Mouse (Mus musculus) gastrocnemius, postnatal 10 days (tissue): ENCODE results near the gene Lrrc74a. TPM values are rescaled to one million over a fixed set of nuclear protein-coding genes. Genes with fewer than 3 reads are reported as not detected.

ENCODE experiments used
- DNase-seq: peaks from one replicate; pipeline ENCODE4 v3.0.0; 2021; ENCODE audit warnings: mixed read lengths
- total RNA-seq, 2 experiments: library from RNA; stranded (reverse); gene quantifications; 2 replicates each; pipeline ENCODE4 v1.2.3; 2021

Gene Lrrc74a
- total RNA-seq, 2 experiments from 2014 or later: not detected

GRCm38 (mm10) chr12:86786149-86787019, 52.2 kb downstream of the Lrrc74a start:
- no peak for DNase-seq

DNA sequence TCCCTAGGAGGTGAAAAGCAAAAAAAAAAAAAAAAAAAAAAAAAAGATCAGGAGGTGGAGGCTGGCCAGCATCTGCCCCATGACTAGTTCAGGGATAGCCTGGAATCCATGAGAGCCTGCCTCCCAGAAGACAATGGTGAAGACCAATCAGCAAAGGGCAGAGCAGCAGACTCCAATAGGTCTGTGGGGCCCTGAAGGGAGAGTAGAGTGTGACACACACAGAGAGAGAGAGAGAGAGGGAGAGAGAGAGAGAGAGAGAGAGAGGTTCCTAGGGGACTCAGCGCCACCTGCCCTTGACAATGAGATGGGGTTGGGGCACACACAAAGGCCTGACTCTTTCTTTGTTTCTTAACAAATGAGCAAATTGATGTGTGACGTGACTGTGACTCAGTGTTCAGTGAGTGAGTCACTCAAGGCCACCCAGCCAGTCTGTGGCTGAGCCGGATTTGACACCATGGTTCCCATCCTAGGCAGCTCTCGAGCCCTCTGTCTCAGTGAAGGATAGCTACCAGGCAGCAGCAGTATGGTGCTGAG, 52.9 kb downstream of the Lrrc74a start:
- DNase-seq: no peak

GRCm38 (mm10) chr12:86790100-86790848, 56.1 kb downstream of the Lrrc74a start:
- no peak for DNase-seq

DNA sequence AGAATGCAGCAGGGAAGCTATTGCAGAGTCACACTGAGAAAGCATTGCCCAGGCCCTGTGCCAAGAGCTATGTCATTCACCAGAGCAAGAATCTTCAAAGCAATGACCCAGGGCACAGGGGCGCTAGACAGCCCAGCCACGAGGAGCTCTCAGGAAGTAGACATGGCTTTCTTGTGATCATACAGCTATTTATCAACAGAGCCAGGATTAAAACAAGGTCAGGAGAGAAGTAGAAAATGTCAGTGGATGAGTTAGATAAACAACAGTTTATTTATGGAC, 56.6 kb downstream of the Lrrc74a start:
- DNase-seq: peak; percentile 76

DNA sequence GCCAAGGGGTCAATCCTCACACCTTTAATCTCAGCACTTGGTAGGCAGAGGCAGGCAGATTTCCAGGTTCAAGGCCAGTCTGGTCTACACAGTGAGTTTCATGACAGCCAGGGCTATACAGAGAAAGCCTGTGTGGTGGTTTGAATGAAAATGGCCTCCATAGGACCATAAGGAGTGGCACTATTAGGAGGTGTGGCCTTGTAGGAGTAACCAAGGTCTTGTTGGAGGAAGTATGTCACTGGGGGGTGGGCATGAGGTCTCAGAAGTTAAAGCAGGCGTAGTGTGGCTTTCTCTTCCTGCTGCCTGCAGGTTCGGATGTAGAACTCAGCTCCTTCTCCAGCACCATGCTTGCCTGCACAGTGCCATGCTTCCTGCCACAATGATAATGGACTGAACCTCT, 57.8 kb downstream of the Lrrc74a start:
- DNase-seq: no peak

- DNase-seq: peak; percentile 50
These were observed 59.7 kb downstream of the Lrrc74a start for GRCm38 (mm10) chr12:86793830-86794229.

DNA sequence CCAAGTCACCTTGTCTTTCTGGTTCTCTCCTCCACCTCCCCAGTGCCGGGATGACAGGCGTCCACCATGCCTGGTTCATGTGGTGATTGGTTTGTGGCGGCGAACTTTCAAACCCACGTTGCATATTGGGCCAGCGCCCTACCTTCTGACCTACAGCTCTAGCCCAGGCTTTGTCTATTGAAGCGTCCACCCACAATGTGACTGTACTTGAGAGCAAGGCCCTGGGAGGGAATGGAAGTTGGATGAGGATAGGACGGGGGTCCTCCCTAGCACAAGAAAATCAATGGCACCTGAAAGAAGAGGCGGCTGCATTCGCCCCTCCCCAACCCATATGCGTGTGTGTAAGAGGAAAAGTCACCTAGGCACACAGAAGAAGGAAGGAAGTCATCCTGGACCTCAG, 60.2 kb downstream of the Lrrc74a start:
- no peak for DNase-seq

GRCm38 (mm10) chr12:86795076-86795837, 61.1 kb downstream of the Lrrc74a start:
- no peak for DNase-seq

DNA sequence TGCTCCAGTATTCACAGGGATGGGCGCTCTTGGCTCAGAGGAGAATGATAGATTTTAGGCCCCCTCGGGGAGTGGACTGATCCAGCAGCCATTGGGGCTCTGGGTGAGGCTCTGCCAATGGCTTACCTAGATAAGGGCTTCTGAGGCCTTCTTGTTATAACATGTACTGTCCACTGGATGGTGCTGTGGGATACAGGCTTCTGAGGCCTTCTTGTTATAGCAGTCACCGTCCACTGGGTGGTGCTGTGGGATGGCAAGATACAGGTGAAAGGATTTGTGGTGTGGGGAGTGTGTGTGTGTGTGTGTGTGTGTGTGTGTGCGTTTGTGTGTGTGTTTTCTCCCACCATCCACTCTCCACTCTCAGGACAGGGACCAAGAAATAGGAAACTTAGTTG, 61.7 kb downstream of the Lrrc74a start:
- DNase-seq: peak; percentile 81

GRCm38 (mm10) chr12:86796351-86796750, 62.2 kb downstream of the Lrrc74a start:
- no peak for DNase-seq

DNA sequence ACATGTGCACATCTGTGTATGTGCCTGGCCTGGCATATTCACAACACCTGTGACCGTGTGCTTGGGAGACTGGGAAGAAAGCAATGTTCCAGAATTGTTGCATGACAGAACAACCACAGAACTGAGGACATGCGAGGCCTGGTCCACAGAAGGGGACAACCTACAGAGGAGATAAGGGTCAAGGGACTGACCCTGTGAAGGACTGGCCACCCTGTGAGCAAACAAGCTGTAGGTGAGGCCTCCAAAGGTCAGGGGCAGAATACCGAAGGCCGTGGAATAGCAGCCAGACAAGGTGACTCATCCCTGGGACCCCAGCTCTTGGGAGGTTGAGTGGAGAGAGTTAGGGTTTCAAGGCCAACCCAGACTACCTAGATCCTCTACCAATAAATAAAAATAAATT, 63.6 kb downstream of the Lrrc74a start:
- DNase-seq: no peak

- DNase-seq: peak; percentile 92
These were observed 64.8 kb downstream of the Lrrc74a start for GRCm38 (mm10) chr12:86798773-86799540.

GRCm38 (mm10) chr12:86799786-86800185, 65.6 kb downstream of the Lrrc74a start:
- no peak for DNase-seq

GRCm38 (mm10) chr12:86800336-86800735, 66.2 kb downstream of the Lrrc74a start:
- no peak for DNase-seq

DNA sequence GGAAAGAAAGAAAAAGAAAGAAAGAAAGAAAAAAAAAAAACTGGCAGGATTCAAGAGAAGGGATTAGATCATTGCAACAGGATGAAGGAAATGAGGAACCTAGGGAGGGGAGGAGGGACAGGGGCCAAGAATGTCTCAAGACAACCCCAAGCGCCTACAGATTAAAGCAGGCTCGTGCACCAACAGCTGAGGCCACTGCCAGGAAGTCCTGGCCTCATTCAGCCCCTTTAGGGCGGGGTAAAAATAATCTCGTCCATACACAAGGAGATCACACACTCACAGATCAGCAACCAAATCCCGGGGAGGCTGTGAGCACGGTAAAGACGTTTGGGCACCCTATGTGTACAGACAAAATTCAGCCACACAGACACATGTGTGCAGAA, 66.6 kb downstream of the Lrrc74a start:
- DNase-seq: no peak

- peak; percentile 99 for DNase-seq
These were observed 67.2 kb downstream of the Lrrc74a start for GRCm38 (mm10) chr12:86801148-86802004.

DNA sequence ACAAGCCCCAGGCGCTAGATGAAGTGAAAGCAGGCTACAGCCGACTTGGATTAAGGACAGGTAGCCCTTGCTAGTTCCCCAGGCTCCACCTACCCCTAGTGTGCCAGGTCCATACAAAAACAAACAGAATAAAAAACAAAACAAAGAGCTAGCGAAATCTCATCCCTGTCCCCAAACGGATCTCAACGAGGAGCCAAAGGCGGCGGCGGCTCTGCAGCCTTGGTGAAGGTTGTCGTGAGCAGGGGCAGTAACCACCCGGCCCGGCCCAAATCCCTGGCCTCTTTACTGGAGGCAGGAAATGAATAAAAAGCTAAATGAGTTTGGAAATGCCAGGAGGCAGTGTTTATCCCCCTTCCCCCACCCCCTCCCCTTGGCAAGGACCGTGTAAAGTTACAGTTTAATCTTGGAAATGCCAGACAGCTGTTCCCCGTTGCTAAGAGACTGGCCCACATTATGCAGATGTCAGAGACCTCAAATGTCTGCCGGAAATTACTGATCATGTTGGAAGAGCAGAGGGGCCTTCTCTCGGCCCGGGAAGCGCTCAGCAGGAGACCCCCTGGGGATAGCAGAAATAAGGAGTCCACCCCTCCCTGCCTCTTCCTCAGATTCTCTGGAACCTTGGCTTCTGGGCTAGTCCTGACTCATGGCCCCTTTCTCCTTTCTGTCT, 68.0 kb downstream of the Lrrc74a start:
- DNase-seq: peak; percentile 64

DNA sequence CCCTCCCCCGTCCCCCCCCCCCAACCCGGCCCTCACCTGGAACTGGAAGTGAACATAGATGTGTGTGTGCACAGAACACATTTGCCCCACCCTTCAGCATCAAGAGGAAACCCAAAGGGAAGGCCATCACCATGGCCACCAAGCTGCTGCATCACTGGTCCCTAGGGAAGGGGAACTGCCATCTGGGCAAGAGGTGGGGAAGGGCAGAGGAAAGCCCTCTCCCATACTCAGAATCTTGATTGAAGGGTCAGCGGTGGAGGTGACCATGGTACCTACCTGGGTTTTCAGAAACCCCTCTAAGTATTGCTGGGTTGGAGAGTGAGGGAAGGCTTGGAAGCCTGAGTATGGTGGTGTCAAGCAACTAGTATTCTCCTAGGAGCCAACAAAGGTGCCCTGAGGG, 68.7 kb downstream of the Lrrc74a start:
- no peak for DNase-seq

DNA sequence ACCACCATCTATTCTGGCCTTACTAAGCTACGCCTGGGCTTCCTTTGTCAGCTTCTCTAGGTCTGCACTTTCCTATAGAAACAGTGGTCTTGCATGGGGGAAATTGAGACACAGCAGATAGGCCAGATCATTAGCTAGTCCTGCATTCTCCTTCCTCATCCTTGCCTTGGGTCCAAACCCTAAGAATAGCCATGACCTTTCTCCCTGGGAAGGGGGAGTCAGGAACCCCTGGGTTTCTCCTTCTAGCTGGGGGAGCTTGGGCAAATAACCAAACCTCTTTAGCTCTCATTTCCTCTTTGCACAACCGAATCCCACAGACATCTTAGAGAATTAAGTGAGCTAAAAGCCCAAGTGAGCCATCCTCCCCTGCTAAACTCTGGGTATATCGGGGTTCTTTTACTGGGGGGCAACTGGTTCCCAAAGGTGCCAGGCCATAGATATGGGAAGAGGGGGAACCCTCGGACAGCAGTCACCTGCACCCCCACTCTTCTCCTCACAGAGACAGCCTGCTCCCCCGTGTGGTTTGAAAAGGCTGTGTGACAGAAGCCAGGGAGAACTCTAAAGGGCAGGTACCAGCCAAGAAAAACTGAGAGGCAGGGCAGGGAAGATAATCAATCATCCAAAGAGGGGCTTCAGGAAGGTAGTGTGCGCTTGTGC, 69.6 kb downstream of the Lrrc74a start:
- no peak for DNase-seq

DNA sequence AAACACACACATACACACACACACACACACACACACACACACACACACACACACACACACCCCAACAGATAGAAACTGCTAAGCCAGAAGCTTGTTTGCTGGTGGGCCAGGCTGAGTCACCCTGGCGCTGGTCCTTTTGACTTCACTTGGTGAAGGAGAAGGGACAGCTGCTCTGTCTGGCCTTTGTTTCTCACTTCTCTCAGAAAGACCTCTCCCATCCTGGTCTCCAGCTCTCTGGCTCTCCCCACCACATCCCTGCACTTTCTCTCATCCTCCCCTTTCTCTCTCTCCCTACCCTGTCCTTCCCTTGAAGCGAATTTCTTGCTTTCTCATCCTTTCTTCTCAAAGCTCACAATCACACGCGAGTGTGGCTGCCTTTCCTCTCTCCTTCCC, 70.1 kb downstream of the Lrrc74a start:
- no peak for DNase-seq
